Mouse (Mus musculus) midbrain, postnatal 0 days (tissue): ENCODE measurements around the gene Olfr484. TPM values are rescaled to one million over a fixed set of nuclear protein-coding genes. Genes with fewer than 3 reads are reported as not detected.
A peak's percentile ranks its signal among the peaks of the same experiment; 100 is the strongest.

Source experiments
- ATAC-seq: fragments of 200-750 bp; cut with Nextera tagmentation; 2 replicates; pipeline ENCODE4 v1.8.0; 2017; ENCODE audit warnings: moderate number of reproducible peaks, mild to moderate bottlenecking, moderate TSS enrichment, moderate library complexity; ENCODE audit not compliant: low FRiP score
- DNase-seq: peaks from one replicate; pipeline ENCODE4 v3.0.0-alpha.2; 2015; ENCODE audit warnings: low spot score
- H3K27ac ChIP-seq: fragments of 300-500 bp; sonication (generic); 2 replicates; pipeline ENCODE4 v1.5.1; 2014; ENCODE audit warnings: low read depth, mild to moderate bottlenecking, low read length, mixed read lengths
- H3K27me3 ChIP-seq: fragments of 300-500 bp; sonication (generic); 2 replicates; pipeline ENCODE4 v1.6.1; 2014; ENCODE audit warnings: low read length, control low read depth, mixed read lengths; ENCODE audit not compliant: insufficient read depth
- H3K36me3 ChIP-seq: fragments of 300-500 bp; sonication (generic); 2 replicates; pipeline ENCODE4 v1.6.1; 2014; ENCODE audit warnings: low read length, control low read depth, mixed read lengths; ENCODE audit not compliant: insufficient read depth
- H3K4me1 ChIP-seq: fragments of 300-500 bp; sonication (generic); 2 replicates; pipeline ENCODE4 v1.6.1; 2014; ENCODE audit warnings: mild to moderate bottlenecking, control low read depth, antibody characterized with exemption, low read length, mixed read lengths; ENCODE audit not compliant: insufficient read depth
- H3K4me2 ChIP-seq: fragments of 300-500 bp; sonication (generic); 2 replicates; pipeline ENCODE4 v1.6.1; 2014; ENCODE audit warnings: low read depth, mild to moderate bottlenecking, low read length, mixed read lengths; ENCODE audit not compliant: poor library complexity, severe bottlenecking
- H3K4me3 ChIP-seq: fragments of 300-500 bp; sonication (generic); 2 replicates; pipeline ENCODE4 v1.5.1; 2014; ENCODE audit warnings: low read depth, mild to moderate bottlenecking, low read length, moderate library complexity
- H3K9ac ChIP-seq: fragments of 300-500 bp; sonication (generic); replicated peaks from 2 replicates; pipeline ENCODE4 v1.6.1; 2014; ENCODE audit warnings: mild to moderate bottlenecking, low read length, moderate library complexity, mixed read lengths; ENCODE audit not compliant: poor library complexity, severe bottlenecking
- H3K9me3 ChIP-seq: fragments of 300-500 bp; sonication (generic); 2 replicates; pipeline ENCODE4 v1.6.1; 2016; ENCODE audit warnings: low read length, control low read depth
- CTCF ChIP-seq: IDR thresholded peaks from 2 replicates; pipeline ENCODE4 v1.5.1; 2016; ENCODE audit warnings: antibody characterized with exemption, mild to moderate bottlenecking
- WGBS: fragments of 180-500 bp; shearing (Covaris S2); extraction: QIAGEN DNeasy Blood & Tissue Kit; methylation state at CpG from one replicate; pipeline ENCODE4 v1.1.7; 2014; 5-methylcytosine and 5-hydroxymethylcytosine counted together
- polyA plus RNA-seq: library from polyadenylated mRNA; unstranded; fragments of >200 nt; fragmentation: Nextera tagmentation; extraction: Ambion mirVana; gene quantifications from 2 replicates; pipeline ENCODE4 v1.2.1, GENCODE M21; 2015
- total RNA-seq: library from RNA; depleted of rRNA; stranded (reverse); fragments of >200 nt; gene quantifications from 2 replicates; pipeline ENCODE4 v1.2.3, GENCODE M21; 2014; rRNA removed

Olfr484 gene
- total and polyA plus RNA-seq, 2 experiments from 2014 or later = not detected

DNA sequence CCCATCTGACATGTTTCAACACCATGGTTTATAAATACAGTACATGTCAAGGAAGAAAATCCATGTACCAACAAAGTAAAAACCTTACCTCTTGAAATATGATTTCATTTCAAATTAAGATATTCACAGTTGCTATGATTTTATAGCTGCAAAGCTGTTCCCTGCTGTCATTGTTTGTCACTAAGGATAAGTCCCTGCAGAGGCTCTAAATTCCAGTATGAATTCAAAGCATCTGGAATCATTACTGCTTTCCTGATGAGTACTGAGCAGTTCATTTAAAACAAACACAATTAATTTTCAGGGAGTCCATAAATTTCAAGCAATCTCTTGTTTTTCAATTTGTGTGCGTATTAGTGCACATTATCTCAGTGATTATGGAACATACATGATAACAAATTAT lies 29.8 kb downstream of the Olfr484 start, which contains the start of gene Olfr482:
Olfr482 (minus strand) TSS at position 101 of the 400 bp plus-strand sequence.
- ATAC-seq (no peak), DNase-seq (peak; percentile 1)
- no peak for TF ChIP-seq CTCF
- 81% methylated on average over 1 of the region's 1 CpGs for WGBS
- no peak within 1 kb of the TSS for H3K27ac ChIP-seq
- H3K27me3 ChIP-seq = no peaks in the 10 kb centered on the region
- H3K9me3 ChIP-seq = no peaks in the 10 kb centered on the region
- H3K36me3 ChIP-seq = no peaks in the 10 kb centered on the region
- no peak within 1 kb of the TSS for H3K4me2 ChIP-seq
- H3K4me1 ChIP-seq = no peaks in the 10 kb centered on the region
- no peak within 1 kb of the TSS for H3K4me3 ChIP-seq
- no peak within 1 kb of the TSS for H3K9ac ChIP-seq

- TF ChIP-seq CTCF = no peak
- no peak within 1 kb of the TSS for H3K4me3 ChIP-seq
- H3K9me3 ChIP-seq = no peaks in the 10 kb centered on the region
- no peaks in the 10 kb centered on the region for H3K4me1 ChIP-seq
- no peak within 1 kb of the TSS for H3K9ac ChIP-seq
- no peaks in the 10 kb centered on the region for H3K27me3 ChIP-seq
- H3K36me3 ChIP-seq = no peaks in the 10 kb centered on the region
- DNase-seq (no peak), ATAC-seq (no peak)
- H3K27ac ChIP-seq = no peak within 1 kb of the TSS
- H3K4me2 ChIP-seq = no peak within 1 kb of the TSS
Observed at GRCm38 (mm10) chr7:108079555-108079954, 47.7 kb downstream of the Olfr484 start, which contains the start of gene Olfr481. Olfr481 (plus strand) TSS chr7:108079855.

Other genes with a start within 250 kb of the Olfr484 start
- gene Olfr472, start 229.5 kb downstream of the Olfr484 start, total RNA-seq = not detected in 2 replicates
- not detected in 2 replicates for gene Olfr472, start 229.5 kb downstream of the Olfr484 start, polyA plus RNA-seq
- gene Olfr473, start 197.0 kb downstream of the Olfr484 start, total RNA-seq = not detected in 2 replicates
- not detected in 2 replicates for gene Olfr473, start 197.0 kb downstream of the Olfr484 start, polyA plus RNA-seq
- gene Olfr474, start 172.8 kb downstream of the Olfr484 start, total RNA-seq = not detected in 2 replicates
- not detected in 2 replicates for gene Olfr474, start 172.8 kb downstream of the Olfr484 start, polyA plus RNA-seq
- gene Olfr476, start 162.6 kb downstream of the Olfr484 start, total RNA-seq = not detected in 2 replicates
- not detected in 2 replicates for gene Olfr476, start 162.6 kb downstream of the Olfr484 start, polyA plus RNA-seq
- gene Olfr477, start 140.8 kb downstream of the Olfr484 start, total RNA-seq = not detected in 2 replicates
- gene Olfr477, start 140.8 kb downstream of the Olfr484 start, polyA plus RNA-seq = not detected in 2 replicates
- not detected in 2 replicates for gene Olfr478, start 93.5 kb downstream of the Olfr484 start, total RNA-seq
- gene Olfr478, start 93.5 kb downstream of the Olfr484 start, polyA plus RNA-seq = not detected in 2 replicates
- not detected in 2 replicates for gene Olfr479, start 76.8 kb downstream of the Olfr484 start, total RNA-seq
- gene Olfr479, start 76.8 kb downstream of the Olfr484 start, polyA plus RNA-seq = not detected in 2 replicates
- not detected in 2 replicates for gene Olfr480, start 60.1 kb downstream of the Olfr484 start, total RNA-seq
- gene Olfr480, start 60.1 kb downstream of the Olfr484 start, polyA plus RNA-seq = not detected in 2 replicates
- gene Olfr481, start 47.6 kb downstream of the Olfr484 start, total RNA-seq = not detected in 2 replicates
- gene Olfr481, start 47.6 kb downstream of the Olfr484 start, polyA plus RNA-seq = not detected in 2 replicates
- gene Olfr482, start 29.9 kb downstream of the Olfr484 start, total RNA-seq = not detected in 2 replicates
- gene Olfr482, start 29.9 kb downstream of the Olfr484 start, polyA plus RNA-seq = 0.11 TPM in 1 of 2 replicates, not detected in the other
- gene Olfr483, start 26.6 kb downstream of the Olfr484 start, total RNA-seq = not detected in 2 replicates
- not detected in 2 replicates for gene Olfr483, start 26.6 kb downstream of the Olfr484 start, polyA plus RNA-seq
- gene Olfr485, start 32.4 kb upstream of the Olfr484 start, total RNA-seq = not detected in 2 replicates
- not detected in 2 replicates for gene Olfr485, start 32.4 kb upstream of the Olfr484 start, polyA plus RNA-seq
- not detected in 2 replicates for gene Olfr486, start 45.3 kb upstream of the Olfr484 start, total RNA-seq
- not detected in 2 replicates for gene Olfr486, start 45.3 kb upstream of the Olfr484 start, polyA plus RNA-seq
- not detected in 2 replicates for gene Olfr487, start 87.2 kb upstream of the Olfr484 start, total RNA-seq
- gene Olfr487, start 87.2 kb upstream of the Olfr484 start, polyA plus RNA-seq = not detected in 2 replicates
- not detected in 2 replicates for gene Olfr488, start 130.9 kb upstream of the Olfr484 start, total RNA-seq
- gene Olfr488, start 130.9 kb upstream of the Olfr484 start, polyA plus RNA-seq = not detected in 2 replicates
- not detected in 2 replicates for gene Olfr490, start 161.5 kb upstream of the Olfr484 start, total RNA-seq
- not detected in 2 replicates for gene Olfr490, start 161.5 kb upstream of the Olfr484 start, polyA plus RNA-seq
- not detected in 2 replicates for gene Olfr491, start 186.0 kb upstream of the Olfr484 start, total RNA-seq
- not detected in 2 replicates for gene Olfr491, start 186.0 kb upstream of the Olfr484 start, polyA plus RNA-seq
- gene Olfr492, start 196.2 kb upstream of the Olfr484 start, total RNA-seq = not detected in 2 replicates
- gene Olfr492, start 196.2 kb upstream of the Olfr484 start, polyA plus RNA-seq = not detected in 2 replicates
- not detected in 2 replicates for gene Olfr493, start 219.5 kb upstream of the Olfr484 start, total RNA-seq
- not detected in 2 replicates for gene Olfr493, start 219.5 kb upstream of the Olfr484 start, polyA plus RNA-seq
- not detected in 2 replicates for gene Olfr494, start 237.9 kb upstream of the Olfr484 start, total RNA-seq
- not detected in 2 replicates for gene Olfr494, start 237.9 kb upstream of the Olfr484 start, polyA plus RNA-seq